Mouse (Mus musculus) gastrocnemius, postnatal 36 days (tissue): ENCODE results near the gene 2210011C24Rik. TPM values are rescaled to one million over a fixed set of nuclear protein-coding genes. Genes with fewer than 3 reads are reported as not detected.
A peak's percentile ranks its signal among the peaks of the same experiment; 100 is the strongest.
"Not testable (repeated sequence)": the region's sequence is repeated elsewhere in the genome, so short reads cannot be mapped to it uniquely, and the experiment has no call there.

Experiments used
- DNase-seq, 2 experiments: peaks; one replicate each; pipeline ENCODE4 v3.0.0; 2022
- intact Hi-C: fragments of 180-260 bp; cut with DNase I; formaldehyde crosslinking; loops from one replicate; pipeline ENCODE4 v1.15.1; 2025
- total RNA-seq, 2 experiments: library from RNA; stranded (reverse); gene quantifications; 2 replicates each; pipeline ENCODE4 v1.2.3; 2021

Gene 2210011C24Rik
- total RNA-seq, 2 experiments from 2014 or later: 2.6 to 5.6 TPM

- intact Hi-C loops: no loop called here
- DNase-seq: peak; percentile 23 to 47
Observed at GRCm38 (mm10) chr8:83997511-83998141, 14.3 kb downstream of the 2210011C24Rik start, which contains the start of gene Samd1. TSS of gene Samd1 (plus strand) at chr8:83997672.

GRCm38 (mm10) chr8:83996567-83997505 lies 15.1 kb downstream of the 2210011C24Rik start:
- intact Hi-C loops: no loop called here
- peak; percentile 83 to 92 for DNase-seq

GRCm38 (mm10) chr8:83995973-83996372 lies 16.0 kb downstream of the 2210011C24Rik start:
- intact Hi-C loops: no loop called here
- no peak for DNase-seq

GRCm38 (mm10) chr8:83994030-83994429 lies 17.9 kb downstream of the 2210011C24Rik start:
- intact Hi-C loops: no loop called here
- no peak for DNase-seq

- intact Hi-C loops: no loop called here
- no peak for DNase-seq
Observed at GRCm38 (mm10) chr8:83992488-83992887, 19.5 kb downstream of the 2210011C24Rik start.

GRCm38 (mm10) chr8:83990170-83990569 lies 21.8 kb downstream of the 2210011C24Rik start:
- intact Hi-C loops: no loop called here
- DNase-seq: no peak

- intact Hi-C loops: no loop called here
- DNase-seq: no peak
Observed at GRCm38 (mm10) chr8:83989243-83989642, 22.7 kb downstream of the 2210011C24Rik start.

GRCm38 (mm10) chr8:83983222-83983621 lies 28.7 kb downstream of the 2210011C24Rik start:
- DNase-seq, intact Hi-C loops: not testable (repeated sequence)

GRCm38 (mm10) chr8:83982449-83982848 lies 29.5 kb downstream of the 2210011C24Rik start:
- DNase-seq: no peak
- intact Hi-C loops: no loop called here

- intact Hi-C loops: no loop called here
- no peak for DNase-seq
Observed at GRCm38 (mm10) chr8:83981533-83981932, 30.4 kb downstream of the 2210011C24Rik start.

- DNase-seq: peak; percentile 56 to 74
- intact Hi-C loops: no loop called here
Observed at GRCm38 (mm10) chr8:83980845-83981244, 31.1 kb downstream of the 2210011C24Rik start.

- peak in 1 of 2 experiments; percentile 50 for DNase-seq
- intact Hi-C loops: no loop called here
Observed at GRCm38 (mm10) chr8:83980250-83980649, 31.7 kb downstream of the 2210011C24Rik start.

GRCm38 (mm10) chr8:83978200-83978599 lies 33.8 kb downstream of the 2210011C24Rik start:
- no peak for DNase-seq
- intact Hi-C loops: no loop called here

GRCm38 (mm10) chr8:83977646-83978045 lies 34.3 kb downstream of the 2210011C24Rik start:
- intact Hi-C loops: no loop called here
- no peak for DNase-seq

- DNase-seq: no peak
- intact Hi-C loops: no loop called here
Observed at GRCm38 (mm10) chr8:83976779-83977350, 35.1 kb downstream of the 2210011C24Rik start.

GRCm38 (mm10) chr8:83976101-83976630 lies 35.8 kb downstream of the 2210011C24Rik start:
- intact Hi-C loops: no loop called here

GRCm38 (mm10) chr8:83974521-83974920 lies 37.5 kb downstream of the 2210011C24Rik start:
- DNase-seq: no peak
- intact Hi-C loops: no loop called here

More at GRCm38 (mm10) chr8:83976101-83976630, 35.8 kb downstream of the 2210011C24Rik start:
- no peak for DNase-seq

- no peak for DNase-seq
- intact Hi-C loops: no loop called here
Observed at GRCm38 (mm10) chr8:83973161-83974031, 38.6 kb downstream of the 2210011C24Rik start.

- DNase-seq: peak; percentile 92 to 98
- intact Hi-C loops: no loop called here
Observed at GRCm38 (mm10) chr8:83972150-83973120, 39.5 kb downstream of the 2210011C24Rik start, which contains the start of gene Prkaca. TSS of gene Prkaca (plus strand) at chr8:83972993.
